ENCODE assay signal across 13 mouse cellular contexts in the genomic region with DNA sequence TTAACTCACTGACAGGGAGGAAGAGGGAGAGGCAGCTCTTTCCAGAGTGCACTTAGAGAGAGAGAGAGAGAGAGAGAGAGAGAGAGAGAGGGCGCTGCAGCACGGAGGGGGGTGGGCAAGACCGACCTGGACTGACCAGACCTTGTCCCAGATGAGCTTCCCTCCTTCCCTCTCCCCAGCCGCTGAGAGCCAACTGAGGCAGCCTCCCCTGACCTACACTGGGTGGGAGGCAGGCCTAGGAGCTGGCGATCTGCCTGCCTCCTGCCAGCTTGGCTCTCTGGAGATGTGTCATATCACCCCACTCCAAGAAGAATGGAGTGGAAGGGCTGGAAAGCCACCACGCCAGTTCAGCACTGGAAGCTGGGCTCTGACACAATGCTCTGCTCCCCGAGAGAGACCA. TPM values are rescaled to one million over a fixed set of nuclear protein-coding genes. Genes with fewer than 3 reads are reported as not detected.
DNase-seq lines count a peak whose midpoint lies in the region; ATAC-seq lines count a peak whose summit lies in the region.
"Had no signal": no experiment of that assay in that cellular context is flagged by ENCODE, and none has a peak within 500 bp of the region (broad histone marks: within the 10 kb centered on the region; RNA-seq: fewer than 3 reads in every experiment).

No protein-coding gene starts in this region.

- no peaks in the 10 kb centered on the region for H3K36me3 ChIP-seq in forebrain, embryonic 10.5 days (replicated peaks)
- H3K36me3 ChIP-seq in forebrain, embryonic 13.5 days (ENCODE audit: poor library complexity, severe bottlenecking): no peaks in the 10 kb centered on the region
- H3K36me3 ChIP-seq in kidney, embryonic 15.5 days: no peaks in the 10 kb centered on the region
- no peaks in the 10 kb centered on the region for H3K36me3 ChIP-seq in limb, embryonic 15.5 days
- H3K36me3 ChIP-seq: midbrain, embryonic 12.5 days had no signal

- H3K4me1 ChIP-seq in forebrain, embryonic 10.5 days: peaks cover 16% of the 10 kb centered on the region
- peaks cover 1% of the 10 kb centered on the region; the same call in 1 of the 2 replicates for H3K4me1 ChIP-seq in forebrain, embryonic 13.5 days
- H3K4me1 ChIP-seq in kidney, embryonic 15.5 days: peaks cover 6% of the 10 kb centered on the region; the same call in 1 of the 2 replicates
- peaks cover 7% of the 10 kb centered on the region for H3K4me1 ChIP-seq in limb, embryonic 15.5 days
- H3K4me1 ChIP-seq: midbrain, embryonic 12.5 days had no signal

- 0 out of 2 replicates have a peak overlapping the region, but pooled peaks have one; percentile 40 for H3K27ac ChIP-seq in forebrain, embryonic 10.5 days
- H3K27ac ChIP-seq in forebrain, embryonic 13.5 days: no peak overlapping the region
- no peak overlapping the region for H3K27ac ChIP-seq in kidney, embryonic 15.5 days
- H3K27ac ChIP-seq in limb, embryonic 15.5 days: peak overlapping the region; percentile 54
- H3K27ac ChIP-seq: kidney, postnatal 0 days; midbrain, embryonic 12.5 days had no signal

- no peak for ATAC-seq in forebrain, embryonic 13.5 days
- ATAC-seq in kidney, embryonic 15.5 days (replicated peaks; ENCODE audit: low FRiP score): peak; percentile 43
- no peak for ATAC-seq in limb, embryonic 15.5 days (ENCODE audit: insufficient number of reproducible peaks, low FRiP score, low TSS enrichment, low read depth)

- H3K9me3 ChIP-seq in forebrain, embryonic 10.5 days: no peaks in the 10 kb centered on the region
- H3K9me3 ChIP-seq in forebrain, embryonic 13.5 days (replicated peaks): no peaks in the 10 kb centered on the region
- H3K9me3 ChIP-seq in kidney, embryonic 15.5 days (replicated peaks): no peaks in the 10 kb centered on the region
- H3K9me3 ChIP-seq in limb, embryonic 15.5 days: no peaks in the 10 kb centered on the region
- H3K9me3 ChIP-seq: midbrain, embryonic 12.5 days had no signal

- WGBS in forebrain, embryonic 10.5 days: 69% methylated on average over 7 of the region's 7 CpGs
- 56% methylated on average over 7 of the region's 7 CpGs for WGBS in forebrain, embryonic 13.5 days
- whole genome bisulfite sequencing in kidney, embryonic 15.5 days: 61% methylated on average over 7 of the region's 7 CpGs
- 49% methylated on average over 6 of the region's 7 CpGs for WGBS in limb, embryonic 15.5 days

- H3K4me2 ChIP-seq in forebrain, embryonic 13.5 days: no peak overlapping the region
- no peak overlapping the region for H3K4me2 ChIP-seq in kidney, embryonic 15.5 days
- no peak overlapping the region for H3K4me2 ChIP-seq in limb, embryonic 15.5 days
- H3K4me2 ChIP-seq: midbrain, embryonic 12.5 days had no signal

- DNase-seq in forebrain, embryonic 10.5 days (ENCODE audit: extremely low spot score, low spot score): no peak
- DNase-seq in kidney, adult 8-10 months: no peak
- peak; percentile 8 for DNase-seq in NIH3T3 (ENCODE audit: low read depth)
- no peak for DNase-seq in thymus, postnatal 10 days (ENCODE audit: low spot score in 2 of 2)
- DNase-seq in layer of hippocampus, adult 11-12 months (ENCODE audit: low spot score): no peak
- DNase-seq: cerebellum, postnatal 36 days; lung, adult 18-20 months; thymus, adult 2 months had no signal

- H3K9ac ChIP-seq in forebrain, embryonic 13.5 days: no peak overlapping the region
- H3K9ac ChIP-seq in kidney, embryonic 15.5 days: no peak overlapping the region
- H3K9ac ChIP-seq in limb, embryonic 15.5 days: no peak overlapping the region
- H3K9ac ChIP-seq: midbrain, embryonic 12.5 days had no signal

- peaks cover 15% of the 10 kb centered on the region for H3K27me3 ChIP-seq in forebrain, embryonic 10.5 days (ENCODE audit: poor library complexity, severe bottlenecking)
- no peaks in the 10 kb centered on the region for H3K27me3 ChIP-seq in forebrain, embryonic 13.5 days
- no peaks in the 10 kb centered on the region for H3K27me3 ChIP-seq in kidney, embryonic 15.5 days
- no peaks in the 10 kb centered on the region for H3K27me3 ChIP-seq in limb, embryonic 15.5 days

- H3K4me3 ChIP-seq in forebrain, embryonic 10.5 days: no peak overlapping the region
- no peak overlapping the region for H3K4me3 ChIP-seq in forebrain, embryonic 13.5 days
- no peak overlapping the region for H3K4me3 ChIP-seq in kidney, embryonic 15.5 days (replicated peaks)
- H3K4me3 ChIP-seq in limb, embryonic 15.5 days: no peak overlapping the region
- H3K4me3 ChIP-seq: midbrain, embryonic 12.5 days had no signal

RNA-seq across cellular contexts. Expression of a gene that starts 6.6 kb away (rescaled TPM):
- 18.4 and 21.4 TPM in 2 replicates for polyA plus RNA-seq in forebrain, embryonic 10.5 days (2016; fragmentation: Nextera tagmentation; extraction: Ambion mirVana)
- 25.6 and 29.4 TPM in 2 replicates for polyA plus RNA-seq in forebrain, embryonic 13.5 days (2015; fragmentation: Nextera tagmentation; extraction: Ambion mirVana)
- polyA plus RNA-seq in kidney, embryonic 15.5 days (2015; fragmentation: Nextera tagmentation; extraction: Ambion mirVana): 18.6 and 19.0 TPM in 2 replicates
- polyA plus RNA-seq in limb, embryonic 15.5 days (2015; fragmentation: Nextera tagmentation; extraction: Ambion mirVana): 37.1 and 51.8 TPM in 2 replicates

Comparison
In these comparisons a context has a peak if more than half of its experiments do, and no peak if none do; other contexts are left out.
1. H3K27ac ChIP-seq: peak in forebrain, embryonic 10.5 days (single experiment) and limb, embryonic 15.5 days (single experiment); none in forebrain, embryonic 13.5 days (single experiment) and kidney, embryonic 15.5 days (single experiment).